Mouse (Mus musculus): Measurements from ENCODE around the gene Mrpl2. TPM values are rescaled to one million over a fixed set of nuclear protein-coding genes. Genes with fewer than 3 reads are reported as not detected.

The Mrpl2 gene
- polyA plus RNA-seq, 1 experiment from 2014 or later, result 144 TPM

DNA sequence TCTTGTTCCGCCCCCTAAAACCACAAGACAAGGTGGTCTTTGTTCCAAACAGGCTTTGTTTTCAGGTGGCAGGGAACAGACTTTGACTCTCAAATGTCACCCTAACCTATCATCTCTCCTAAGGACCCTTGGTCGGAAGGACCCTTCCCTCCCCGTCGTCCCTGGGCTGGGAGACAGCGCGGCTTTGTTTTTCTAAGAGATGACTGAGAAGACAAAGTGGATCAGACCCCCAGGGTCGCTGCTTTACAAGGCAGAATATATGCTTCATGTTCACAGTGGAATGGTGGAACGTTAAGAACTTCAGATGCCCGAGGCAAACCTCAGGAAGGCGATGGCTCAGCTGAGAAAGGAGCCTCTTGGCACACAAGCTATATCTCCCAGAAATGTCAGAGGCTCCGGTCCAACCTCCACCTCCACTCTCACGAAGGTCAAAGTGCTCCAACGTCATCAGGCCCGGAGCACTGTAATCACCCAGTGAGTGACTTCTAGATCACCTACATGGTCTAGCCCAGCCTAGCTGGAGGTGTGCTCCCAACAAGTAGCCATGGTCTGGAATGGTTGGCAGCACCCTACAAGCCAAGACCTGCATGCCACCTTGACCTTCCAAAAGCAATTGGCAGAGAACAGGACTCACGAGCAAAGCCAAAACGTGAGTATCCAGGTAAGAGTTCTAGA lies 26.2 kb upstream of the Mrpl2 start:
- Histone ChIP-seq H3K4me1 (replicated peaks; ENCODE audit: control insufficient read depth, insufficient read depth, low read length) (peaks cover 89% of the 10 kb centered on the region), H3K36me3 (ENCODE audit: control insufficient read depth, insufficient read depth, low read length) (no peaks in the 10 kb centered on the region), H3K9me3 (ENCODE audit: control insufficient read depth, low read length) (no peaks in the 10 kb centered on the region), H3K4me2 (ENCODE audit: low read length) (peak overlapping the region; percentile 43), H3K27me3 (replicated peaks; ENCODE audit: control insufficient read depth, insufficient read depth, low read length) (no peaks in the 10 kb centered on the region), H3K4me3 (ENCODE audit: low read depth, low read length) (no peak overlapping the region), H3K27ac (ENCODE audit: low read depth) (peak overlapping the region; percentile 94), H3K9ac (ENCODE audit: low read length) (peak overlapping the region; percentile 40; the same call in 1 of the 2 replicates)
- no peak for ATAC-seq (replicated peaks; ENCODE audit: low FRiP score, low TSS enrichment, low read depth)
- 33% methylated on average over 16 of the region's 16 CpGs for WGBS
- no peak for DNase-seq (ENCODE audit: low spot score)

DNA sequence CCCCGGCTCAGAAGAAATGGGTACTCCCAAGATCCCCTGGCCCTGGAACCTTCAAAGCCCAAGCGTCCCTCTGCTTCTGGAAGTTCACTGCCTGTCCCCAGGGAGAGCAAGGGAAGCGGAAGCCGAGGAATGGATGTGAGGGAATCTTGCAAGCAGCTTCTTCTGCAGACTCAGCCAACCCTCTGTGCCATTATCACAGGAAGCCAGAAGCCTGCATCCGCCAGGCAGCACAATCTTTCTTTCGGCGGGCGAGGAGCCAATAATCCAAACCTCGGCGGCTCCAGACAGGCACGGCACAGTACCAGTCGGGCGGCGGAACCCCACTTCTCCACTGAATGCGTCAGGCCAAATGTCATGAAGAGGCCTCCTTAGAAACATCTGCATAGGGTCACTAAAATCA lies 24.7 kb upstream of the Mrpl2 start:
- no peak for DNase-seq (ENCODE audit: low spot score)
- peak overlapping the region; percentile 19; the same call in 1 of the 2 replicates for H3K27ac ChIP-seq (ENCODE audit: low read depth)
- no peak for ATAC-seq (replicated peaks; ENCODE audit: low FRiP score, low TSS enrichment, low read depth)
- peaks cover 98% of the 10 kb centered on the region for H3K4me1 ChIP-seq (replicated peaks; ENCODE audit: control insufficient read depth, insufficient read depth, low read length)
- no peaks in the 10 kb centered on the region for H3K36me3 ChIP-seq (ENCODE audit: control insufficient read depth, insufficient read depth, low read length)
- no peaks in the 10 kb centered on the region for H3K27me3 ChIP-seq (replicated peaks; ENCODE audit: control insufficient read depth, insufficient read depth, low read length)
- H3K4me3 ChIP-seq (ENCODE audit: low read depth, low read length), result no peak overlapping the region
- 27% methylated on average over 15 of the region's 15 CpGs for WGBS
- H3K9ac ChIP-seq (ENCODE audit: low read length), result no peak overlapping the region
- peak overlapping the region; percentile 21; the same call in 1 of the 2 replicates for H3K4me2 ChIP-seq (ENCODE audit: low read length)
- no peaks in the 10 kb centered on the region for H3K9me3 ChIP-seq (ENCODE audit: control insufficient read depth, low read length)

DNA sequence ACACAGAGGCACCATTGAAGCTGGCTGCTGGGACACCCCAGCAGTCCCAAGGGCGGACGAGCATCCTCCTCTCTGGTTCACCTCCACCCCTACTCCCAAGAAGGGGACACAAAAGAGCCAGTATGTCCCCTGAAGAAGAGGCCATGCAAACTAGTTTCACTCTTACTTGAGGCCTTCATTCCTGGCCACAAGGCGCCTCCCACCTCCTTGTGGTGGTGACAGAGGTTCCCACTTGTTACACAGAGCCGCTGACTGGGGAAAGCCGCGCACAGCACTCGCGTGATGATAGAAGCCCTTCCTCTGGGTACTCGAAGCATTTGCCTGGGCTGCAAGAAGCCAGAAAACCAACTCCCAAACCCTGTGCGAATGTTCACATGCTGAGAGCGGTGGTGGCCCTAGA lies 23.8 kb upstream of the Mrpl2 start:
- H3K9me3 ChIP-seq (ENCODE audit: control insufficient read depth, low read length), result no peaks in the 10 kb centered on the region
- H3K27me3 ChIP-seq (replicated peaks; ENCODE audit: control insufficient read depth, insufficient read depth, low read length), result no peaks in the 10 kb centered on the region
- H3K27ac ChIP-seq (ENCODE audit: low read depth), result 0 out of 2 replicates have a peak overlapping the region, but pooled peaks have one; percentile 27
- H3K36me3 ChIP-seq (ENCODE audit: control insufficient read depth, insufficient read depth, low read length), result no peaks in the 10 kb centered on the region
- H3K9ac ChIP-seq (ENCODE audit: low read length), result no peak overlapping the region
- DNase-seq (ENCODE audit: low spot score) (no peak), ATAC-seq (replicated peaks; ENCODE audit: low FRiP score, low TSS enrichment, low read depth) (no peak)
- H3K4me1 ChIP-seq (replicated peaks; ENCODE audit: control insufficient read depth, insufficient read depth, low read length), result peaks cover 98% of the 10 kb centered on the region
- 71% methylated on average over 11 of the region's 11 CpGs for WGBS
- no peak overlapping the region for H3K4me3 ChIP-seq (ENCODE audit: low read depth, low read length)
- H3K4me2 ChIP-seq (ENCODE audit: low read length), result no peak overlapping the region

DNA sequence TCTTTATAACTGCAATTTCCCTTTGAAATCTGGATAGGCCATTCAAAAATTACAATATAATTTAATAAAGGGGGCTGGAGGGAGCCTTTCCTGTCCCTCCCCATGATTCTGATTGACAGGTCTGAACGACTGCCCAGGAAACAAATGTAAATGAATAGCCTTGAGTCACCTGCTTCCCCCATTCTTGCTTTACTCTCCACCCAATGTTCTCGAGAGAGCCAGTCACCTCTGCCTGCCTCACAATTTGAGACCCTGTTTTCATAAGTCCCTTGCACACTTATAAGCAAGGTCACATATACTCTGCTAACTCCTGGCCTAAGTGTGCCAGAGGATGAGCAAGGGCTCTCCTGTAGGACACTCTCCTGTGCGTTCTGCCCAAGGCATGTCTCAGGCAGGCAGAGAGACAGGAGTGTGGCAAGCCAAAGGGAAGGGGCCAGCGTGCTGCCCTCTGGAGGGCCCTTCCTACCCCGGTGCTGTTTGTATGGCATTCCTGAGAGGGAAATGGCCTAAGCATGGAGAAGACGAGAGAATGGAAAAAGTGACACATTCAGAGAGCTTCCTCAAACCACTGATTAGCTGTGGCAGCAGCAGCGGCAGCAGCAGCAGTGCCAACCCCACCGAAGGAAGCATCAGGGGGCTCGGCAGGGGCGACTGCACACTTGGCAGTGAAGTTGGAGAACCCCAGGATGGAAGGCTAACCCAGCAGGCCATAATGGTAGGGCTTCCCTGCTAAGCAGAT lies 22.0 kb upstream of the Mrpl2 start:
- no peak for ATAC-seq (replicated peaks; ENCODE audit: low FRiP score, low TSS enrichment, low read depth)
- no peak overlapping the region; the same call in 1 of the 2 replicates for H3K9ac ChIP-seq (ENCODE audit: low read length)
- no peaks in the 10 kb centered on the region for H3K9me3 ChIP-seq (ENCODE audit: control insufficient read depth, low read length)
- no peak overlapping the region for H3K4me3 ChIP-seq (ENCODE audit: low read depth, low read length)
- H3K4me1 ChIP-seq (replicated peaks; ENCODE audit: control insufficient read depth, insufficient read depth, low read length), result peaks cover 89% of the 10 kb centered on the region
- WGBS, result 30% methylated on average over 10 of the region's 10 CpGs
- no peaks in the 10 kb centered on the region for H3K27me3 ChIP-seq (replicated peaks; ENCODE audit: control insufficient read depth, insufficient read depth, low read length)
- H3K4me2 ChIP-seq (ENCODE audit: low read length), result peak overlapping the region; percentile 1
- no peaks in the 10 kb centered on the region for H3K36me3 ChIP-seq (ENCODE audit: control insufficient read depth, insufficient read depth, low read length)
- peak overlapping the region; percentile 40 for H3K27ac ChIP-seq (ENCODE audit: low read depth)
- no peak for DNase-seq (ENCODE audit: low spot score)

DNA sequence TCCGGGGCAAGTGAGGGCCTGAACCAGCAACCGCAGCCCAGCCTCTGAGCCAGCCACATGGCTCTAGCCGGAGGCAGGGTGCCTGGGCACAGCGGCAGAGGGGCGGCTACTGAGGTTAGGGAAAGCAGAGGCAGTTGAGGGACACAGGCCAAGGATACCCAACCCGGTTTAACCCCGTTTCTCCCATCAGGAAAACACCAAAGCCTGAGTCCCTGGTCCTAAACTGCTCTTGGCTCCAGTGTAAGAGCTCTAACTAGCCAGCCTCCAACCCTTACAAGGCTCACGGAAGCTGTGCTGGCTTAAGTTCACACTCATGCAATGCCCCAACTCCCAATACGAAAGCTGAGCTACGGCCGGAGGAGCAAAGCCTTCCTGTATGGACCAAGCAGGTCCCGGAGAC lies 21.4 kb upstream of the Mrpl2 start:
- peak overlapping the region; percentile 1 for H3K4me2 ChIP-seq (ENCODE audit: low read length)
- no peak overlapping the region; the same call in 1 of the 2 replicates for H3K9ac ChIP-seq (ENCODE audit: low read length)
- peaks cover 83% of the 10 kb centered on the region for H3K4me1 ChIP-seq (replicated peaks; ENCODE audit: control insufficient read depth, insufficient read depth, low read length)
- ATAC-seq (replicated peaks; ENCODE audit: low FRiP score, low TSS enrichment, low read depth), result no peak
- peak overlapping the region; percentile 40; the same call in 1 of the 2 replicates for H3K27ac ChIP-seq (ENCODE audit: low read depth)
- no peak overlapping the region for H3K4me3 ChIP-seq (ENCODE audit: low read depth, low read length)
- WGBS, result 67% methylated on average over 12 of the region's 12 CpGs
- no peaks in the 10 kb centered on the region for H3K9me3 ChIP-seq (ENCODE audit: control insufficient read depth, low read length)
- H3K36me3 ChIP-seq (ENCODE audit: control insufficient read depth, insufficient read depth, low read length), result no peaks in the 10 kb centered on the region
- no peaks in the 10 kb centered on the region for H3K27me3 ChIP-seq (replicated peaks; ENCODE audit: control insufficient read depth, insufficient read depth, low read length)
- no peak for DNase-seq (ENCODE audit: low spot score)

DNA sequence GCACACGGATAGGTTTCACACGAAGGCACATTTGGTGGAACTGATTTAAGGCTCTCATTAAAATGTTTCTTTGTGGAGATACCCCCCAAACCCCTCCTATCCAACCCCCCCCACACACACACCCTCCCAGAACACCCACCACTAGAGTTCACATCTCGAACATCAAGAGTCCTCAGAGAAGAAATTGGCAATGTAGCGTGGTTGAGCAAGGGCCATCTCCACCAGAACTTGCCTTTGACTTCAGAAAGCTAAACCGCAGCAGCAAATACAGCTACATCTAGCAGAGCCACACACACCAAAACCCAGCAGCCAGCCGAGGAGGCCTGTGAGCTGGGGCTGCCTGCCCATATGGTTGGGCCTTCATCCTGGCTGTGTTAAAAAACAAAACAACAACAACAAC lies 18.6 kb upstream of the Mrpl2 start:
- ATAC-seq (replicated peaks; ENCODE audit: low FRiP score, low TSS enrichment, low read depth), result no peak
- Histone ChIP-seq H3K4me1 (replicated peaks; ENCODE audit: control insufficient read depth, insufficient read depth, low read length) (peaks cover 72% of the 10 kb centered on the region), H3K4me2 (ENCODE audit: low read length) (peak overlapping the region; percentile 83), H3K9me3 (ENCODE audit: control insufficient read depth, low read length) (no peaks in the 10 kb centered on the region), H3K9ac (ENCODE audit: low read length) (peak overlapping the region; percentile 95), H3K4me3 (ENCODE audit: low read depth, low read length) (peak overlapping the region; percentile 85), H3K36me3 (ENCODE audit: control insufficient read depth, insufficient read depth, low read length) (no peaks in the 10 kb centered on the region), H3K27me3 (replicated peaks; ENCODE audit: control insufficient read depth, insufficient read depth, low read length) (no peaks in the 10 kb centered on the region), H3K27ac (ENCODE audit: low read depth) (no peak overlapping the region)
- no peak for DNase-seq (ENCODE audit: low spot score)
- WGBS, result 22% methylated on average over 6 of the region's 6 CpGs

DNA sequence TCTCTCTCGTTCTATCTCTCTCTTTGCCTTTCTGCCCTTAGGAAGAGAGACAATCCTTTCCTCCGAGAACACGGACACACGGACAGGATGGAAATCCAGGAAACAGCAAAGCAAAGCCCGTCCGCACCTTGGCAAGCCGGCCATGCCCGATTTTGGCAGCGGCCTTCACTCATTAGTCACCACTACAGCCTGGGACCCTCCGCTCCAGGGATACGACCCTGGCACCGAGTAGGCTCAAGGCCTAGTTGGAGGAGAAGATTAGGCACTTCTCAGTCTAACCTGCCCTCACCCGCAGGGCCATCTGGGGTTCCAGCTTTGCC lies 17.6 kb upstream of the Mrpl2 start:
- Histone ChIP-seq H3K27me3 (replicated peaks; ENCODE audit: control insufficient read depth, insufficient read depth, low read length) (no peaks in the 10 kb centered on the region), H3K4me2 (ENCODE audit: low read length) (peak overlapping the region; percentile 83), H3K4me3 (ENCODE audit: low read depth, low read length) (peak overlapping the region; percentile 85), H3K27ac (ENCODE audit: low read depth) (peak overlapping the region; percentile 99), H3K4me1 (replicated peaks; ENCODE audit: control insufficient read depth, insufficient read depth, low read length) (peaks cover 62% of the 10 kb centered on the region), H3K9me3 (ENCODE audit: control insufficient read depth, low read length) (no peaks in the 10 kb centered on the region), H3K36me3 (ENCODE audit: control insufficient read depth, insufficient read depth, low read length) (peaks cover 6% of the 10 kb centered on the region; the same call in 1 of the 2 replicates), H3K9ac (ENCODE audit: low read length) (peak overlapping the region; percentile 95)
- no peak for DNase-seq (ENCODE audit: low spot score)
- no peak; the same call in 1 of the 2 replicates for ATAC-seq (replicated peaks; ENCODE audit: low FRiP score, low TSS enrichment, low read depth)
- WGBS, result under 1% methylated on average over 13 of the region's 13 CpGs

DNA sequence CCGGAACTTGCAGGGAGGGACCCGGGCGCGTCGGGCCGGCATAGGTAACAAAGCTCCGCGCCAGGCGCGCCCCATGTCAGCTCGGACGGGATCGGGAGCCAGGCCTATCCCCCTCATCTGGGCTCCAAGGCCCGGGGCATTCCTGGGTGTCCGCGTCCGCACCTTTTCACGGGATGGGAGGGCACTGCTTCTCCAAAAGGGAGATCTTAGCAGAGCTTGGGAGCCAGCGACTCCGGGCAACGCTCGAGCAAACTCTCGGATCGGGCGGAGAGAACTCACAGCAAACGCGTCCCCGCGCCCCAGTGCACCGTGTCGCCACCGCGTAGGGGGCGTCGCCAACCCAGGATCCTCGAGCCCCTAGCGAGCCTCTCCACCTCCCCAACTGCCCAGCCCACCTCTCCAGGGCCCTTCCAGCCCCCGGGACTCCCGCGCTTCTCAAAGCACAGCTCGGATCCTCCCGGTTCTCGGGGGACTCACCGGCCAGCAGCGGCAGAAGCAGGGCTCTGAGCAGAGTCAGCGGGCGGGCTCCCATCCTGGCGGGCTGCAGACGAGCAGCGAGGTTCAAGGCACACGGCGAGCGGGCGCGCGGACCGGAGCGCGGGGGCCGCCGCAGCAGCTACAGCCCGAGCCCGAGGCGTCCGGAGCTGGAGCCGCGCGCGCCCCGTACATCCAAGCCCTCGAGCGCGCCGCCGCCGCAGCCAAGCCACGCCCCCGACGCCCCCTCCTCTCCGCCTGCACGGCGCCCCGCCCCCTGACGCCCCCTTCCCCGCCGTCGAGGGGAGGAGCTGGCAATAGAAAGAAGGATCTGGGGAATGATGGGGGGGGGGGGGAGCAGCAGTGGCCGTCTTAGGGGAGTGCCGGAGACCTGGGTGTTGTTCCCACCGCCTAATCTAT lies 17.0 kb upstream of the Mrpl2 start, which contains the start of gene Ptk7:
Gene Ptk7, minus strand, starts transcription at position 714 of the 894 bp plus-strand sequence.
- H3K36me3 ChIP-seq (ENCODE audit: control insufficient read depth, insufficient read depth, low read length), result peaks cover 9% of the 10 kb centered on the region; the same call in 1 of the 2 replicates
- H3K4me1 ChIP-seq (replicated peaks; ENCODE audit: control insufficient read depth, insufficient read depth, low read length), result peaks cover 56% of the 10 kb centered on the region
- H3K9me3 ChIP-seq (ENCODE audit: control insufficient read depth, low read length), result no peaks in the 10 kb centered on the region
- peak within 1 kb of the TSS; percentile 85 for H3K4me3 ChIP-seq (ENCODE audit: low read depth, low read length)
- WGBS, result under 1% methylated on average over 61 of the region's 90 CpGs
- H3K4me2 ChIP-seq (ENCODE audit: low read length), result peak within 1 kb of the TSS; percentile 83
- peak within 1 kb of the TSS; percentile 95 for H3K9ac ChIP-seq (ENCODE audit: low read length)
- H3K27me3 ChIP-seq (replicated peaks; ENCODE audit: control insufficient read depth, insufficient read depth, low read length), result no peaks in the 10 kb centered on the region
- ATAC-seq (replicated peaks; ENCODE audit: low FRiP score, low TSS enrichment, low read depth) (peak; percentile 80), DNase-seq (ENCODE audit: low spot score) (peak; percentile 94)
- H3K27ac ChIP-seq (ENCODE audit: low read depth), result peak within 1 kb of the TSS; percentile 99
